Mouse (Mus musculus): ENCODE data around the gene Shmt2.

- TF ChIP-seq MAFK (IDR thresholded peaks at IDR 0.05; ENCODE audit: insufficient read depth, low read depth, low read length) (no peak), ZNF384 (IDR thresholded peaks at IDR 0.05; ENCODE audit: low read depth, low read length) (no peak)
These were observed 7.5 kb downstream of the Shmt2 start, which contains the start of gene Ndufa4l2 for GRCm38 (mm10) chr10:127514764-127515163.

Measured in ES-E14 (cell line).